Mouse (Mus musculus): ENCODE data around the gene Ephb1.

GRCm38 (mm10) chr9:102096825-102097224, 257.7 kb downstream of the Ephb1 start:
- TF ChIP-seq POLR2A (IDR thresholded peaks at IDR 0.05; ENCODE audit: control insufficient read depth in 1 of 2, insufficient read depth in 1 of 2, low read depth in 1 of 2, low read length in 2 of 2, poor library complexity in 1 of 2) (no peak), CTCF (IDR thresholded peaks at IDR 0.05 in 2 of 3, conservative IDR thresholded peaks at IDR 0.05 in 1 of 3; ENCODE audit: control insufficient read depth in 1 of 3, insufficient read depth in 1 of 3, low read depth in 2 of 3, low read length in 3 of 3, poor library complexity in 1 of 3, severe bottlenecking in 1 of 3) (no peak), MXI1 (IDR thresholded peaks at IDR 0.05; ENCODE audit: low read depth, low read length) (no peak), NRF1 (IDR thresholded peaks at IDR 0.05; ENCODE audit: insufficient read depth, low read depth, low read length, poor library complexity, severe bottlenecking) (no peak), CHD2 (IDR thresholded peaks at IDR 0.05; ENCODE audit: low read length) (no peak), RAD21 (IDR thresholded peaks at IDR 0.05; ENCODE audit: low read depth, low read length) (no peak), POLR2AphosphoS2 (IDR thresholded peaks at IDR 0.05; ENCODE audit: low read length) (no peak), USF2 (IDR thresholded peaks at IDR 0.05; ENCODE audit: borderline replicate concordance in 1 of 2, insufficient read depth in 1 of 2, low read depth in 1 of 2, low read length in 2 of 2) (no peak), EP300 (IDR thresholded peaks at IDR 0.05; ENCODE audit: low read depth in 1 of 2, low read length in 2 of 2) (no peak), MAX (IDR thresholded peaks at IDR 0.05; ENCODE audit: low read length) (no peak), GATA1 (IDR thresholded peaks at IDR 0.05; ENCODE audit: low read depth, low read length) (no peak)
